Mouse (Mus musculus): ENCODE measurements around the gene Net1.
A peak's percentile ranks its signal among the peaks of the same experiment; 100 is the strongest.
"Not testable (repeated sequence)": the region's sequence is repeated elsewhere in the genome, so short reads cannot be mapped to it uniquely, and the experiment has no call there.

Gene Net1

GRCm38 (mm10) chr13:3890061-3890460, 28.0 kb downstream of the Net1 start:
- no peak for DNase-seq (ENCODE audit: low spot score)

GRCm38 (mm10) chr13:3889111-3889510, 28.9 kb downstream of the Net1 start:
- DNase-seq (ENCODE audit: low spot score): no peak

GRCm38 (mm10) chr13:3886663-3887062, 31.4 kb downstream of the Net1 start:
- DNase-seq (ENCODE audit: low spot score): no peak

DNA sequence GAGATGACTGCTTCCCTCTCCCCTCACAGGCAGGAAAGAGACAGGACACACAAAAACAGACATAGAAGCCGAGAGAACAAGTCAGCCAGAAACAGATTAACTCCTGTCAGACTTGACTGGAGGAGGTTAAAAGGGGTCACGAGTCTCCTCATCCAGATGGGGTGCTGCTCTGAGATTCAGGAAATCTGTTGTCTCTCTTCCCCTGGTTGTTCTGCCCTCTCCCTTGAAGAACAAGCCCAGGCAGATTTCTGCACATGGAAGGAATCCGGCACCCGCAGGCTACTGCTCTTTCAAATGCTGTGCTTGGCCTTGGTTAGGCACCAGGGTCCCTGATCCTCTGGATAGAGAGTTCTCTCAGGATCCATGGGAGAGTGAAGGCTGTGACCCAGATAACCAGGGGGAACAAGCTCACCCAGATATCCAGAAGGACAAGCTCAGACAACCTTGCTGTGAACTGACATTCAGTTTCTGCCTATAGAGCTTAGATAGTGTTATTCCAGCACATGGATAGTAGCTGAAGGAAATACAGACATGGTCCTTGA, 40.3 kb downstream of the Net1 start:
- DNase-seq (ENCODE audit: low spot score): peak; percentile 51

GRCm38 (mm10) chr13:3877185-3877584, 40.8 kb downstream of the Net1 start:
- no peak for DNase-seq (ENCODE audit: low spot score)

- DNase-seq (ENCODE audit: low spot score): no peak
These were observed 41.6 kb downstream of the Net1 start for GRCm38 (mm10) chr13:3876448-3876847.

- no peak for DNase-seq (ENCODE audit: low spot score)
These were observed 45.2 kb downstream of the Net1 start for GRCm38 (mm10) chr13:3872832-3873231.

DNA sequence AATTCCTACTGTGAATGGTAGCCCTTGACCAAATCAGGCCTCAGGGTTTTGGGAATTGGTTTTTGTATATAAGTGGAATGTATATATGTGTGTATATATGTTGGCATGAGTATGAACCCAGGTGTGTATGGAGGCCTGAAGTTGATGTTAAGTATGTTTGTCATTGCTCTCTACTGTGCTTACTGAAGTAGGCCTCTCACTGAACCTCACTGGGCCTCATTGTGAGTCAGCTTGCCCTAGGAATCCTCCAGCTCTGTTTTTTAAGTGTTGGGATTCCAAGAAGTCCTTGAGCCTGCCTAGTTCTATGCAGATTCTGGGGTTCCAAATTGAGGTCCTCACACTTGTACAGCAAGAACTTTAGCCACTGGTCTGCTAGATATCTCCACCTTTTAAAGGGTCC, 48.1 kb downstream of the Net1 start:
- no peak for DNase-seq (ENCODE audit: low spot score)

GRCm38 (mm10) chr13:3867158-3867557, 50.9 kb downstream of the Net1 start:
- no peak for DNase-seq (ENCODE audit: low spot score)

GRCm38 (mm10) chr13:3866355-3867052, 51.5 kb downstream of the Net1 start:
- DNase-seq (ENCODE audit: low spot score): no peak

DNA sequence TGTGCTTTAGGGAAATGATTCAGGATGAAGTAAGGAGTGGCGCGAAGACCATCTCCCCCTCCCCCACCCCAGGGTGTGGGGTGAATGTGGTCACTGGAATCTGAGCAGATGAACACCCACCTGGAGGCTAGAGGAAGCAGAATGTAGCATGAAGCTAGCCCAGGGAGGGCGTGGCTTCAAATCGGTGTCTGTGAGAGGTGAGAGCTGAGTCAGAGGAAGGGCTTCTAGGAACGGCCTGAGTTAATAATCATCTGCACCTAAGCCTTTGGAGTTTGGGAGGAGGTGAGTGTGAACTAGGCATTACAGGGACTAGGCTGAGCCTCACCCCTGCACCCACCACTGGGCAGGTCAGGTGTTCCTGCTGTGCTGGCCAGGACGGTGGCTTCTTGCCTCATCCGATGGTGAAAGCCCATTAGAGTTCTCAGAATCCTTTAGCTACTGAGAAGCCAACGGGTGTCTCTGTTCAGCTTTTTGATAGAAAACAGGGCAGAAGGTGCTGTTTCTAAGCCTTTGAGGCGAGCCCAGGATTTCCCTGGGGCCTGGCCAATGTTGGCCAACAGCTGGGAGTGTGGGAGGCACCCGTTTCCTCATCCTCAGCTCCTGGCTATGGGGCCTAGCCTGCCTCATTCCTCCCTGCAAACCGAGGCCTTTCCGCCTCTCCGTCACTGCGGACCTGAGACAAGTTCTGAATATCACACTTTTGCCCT, 52.2 kb downstream of the Net1 start:
- no peak for DNase-seq (ENCODE audit: low spot score)

DNA sequence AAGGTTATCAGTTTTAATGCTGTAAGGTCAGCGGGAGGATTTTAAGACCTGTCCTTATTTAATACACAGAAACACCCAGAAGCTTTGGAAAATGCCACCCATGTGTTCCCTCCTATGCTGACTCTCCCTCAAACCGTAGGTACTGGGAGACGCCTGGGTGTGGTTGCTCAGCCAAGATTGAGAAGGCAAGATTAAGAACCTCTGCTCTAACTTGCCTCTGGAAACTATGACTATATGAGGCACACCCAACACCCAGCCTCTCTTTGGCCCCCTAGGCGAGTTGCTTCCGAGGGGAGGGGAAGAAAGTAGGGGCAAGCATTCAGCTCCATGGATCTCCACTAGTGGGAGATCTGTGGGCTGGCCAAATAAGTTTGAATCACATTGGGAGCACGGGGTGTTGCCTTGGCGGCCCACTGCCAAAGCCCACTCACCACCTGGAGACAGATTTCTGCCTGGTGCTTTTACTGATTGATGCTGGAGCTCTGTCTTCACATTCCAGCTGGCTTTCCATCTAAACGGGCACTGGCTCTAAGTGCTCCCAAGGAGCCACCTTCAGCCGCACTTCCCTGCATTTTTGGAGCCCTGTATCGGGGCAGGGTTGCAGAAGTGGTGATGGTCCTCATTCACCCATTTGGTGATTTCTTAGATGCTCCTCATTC, 55.0 kb downstream of the Net1 start:
- no peak for DNase-seq (ENCODE audit: low spot score)

GRCm38 (mm10) chr13:3862325-3862724, 55.7 kb downstream of the Net1 start:
- no peak for DNase-seq (ENCODE audit: low spot score)

DNA sequence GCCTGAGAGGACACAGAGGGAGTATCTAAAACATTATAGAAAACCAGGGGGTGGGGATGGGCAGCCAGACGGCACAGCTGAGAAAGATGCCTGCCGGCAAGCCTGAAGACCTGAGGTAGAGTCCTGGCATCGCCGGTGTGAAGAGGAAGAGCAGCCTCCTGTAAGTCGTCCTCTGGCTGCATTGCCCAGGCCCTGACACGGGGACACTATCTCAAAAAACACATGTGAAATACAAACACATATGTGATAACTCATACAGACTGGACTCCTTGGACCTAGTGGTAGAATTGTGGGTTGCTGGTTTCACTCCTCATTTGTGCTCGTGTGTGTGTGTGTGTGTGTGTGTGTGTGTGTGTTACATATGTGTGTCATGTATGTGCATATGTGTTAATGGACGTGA, 56.8 kb downstream of the Net1 start:
- DNase-seq (ENCODE audit: low spot score): no peak

GRCm38 (mm10) chr13:3856252-3856651, 61.8 kb downstream of the Net1 start:
- no peak for DNase-seq (ENCODE audit: low spot score)

DNA sequence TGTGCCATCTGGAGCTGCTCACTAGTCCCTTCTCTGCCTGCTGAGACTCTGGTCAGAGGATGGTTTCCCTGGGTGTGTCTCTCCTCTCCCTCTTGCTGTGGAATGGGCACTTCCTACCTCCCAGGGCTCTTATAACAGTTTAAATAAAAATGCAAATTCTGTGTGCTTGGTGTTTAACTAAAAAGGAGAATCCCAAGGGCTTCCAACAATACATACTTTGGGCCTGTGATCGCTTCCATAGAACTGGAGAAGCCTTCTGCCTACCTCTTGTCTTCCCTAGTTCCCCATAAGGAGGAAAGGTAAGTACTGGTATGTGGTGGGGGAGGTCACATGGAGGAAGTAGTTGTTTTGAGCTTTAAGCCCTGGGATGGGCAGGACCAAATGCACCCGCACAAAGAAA, 63.2 kb downstream of the Net1 start:
- no peak for DNase-seq (ENCODE audit: low spot score)

- not testable (repeated sequence) for DNase-seq (ENCODE audit: low spot score)
These were observed 64.2 kb downstream of the Net1 start, which contains the start of gene Calm5 for GRCm38 (mm10) chr13:3853648-3854333. TSS of gene Calm5 (plus strand) at chr13:3854173.

DNA sequence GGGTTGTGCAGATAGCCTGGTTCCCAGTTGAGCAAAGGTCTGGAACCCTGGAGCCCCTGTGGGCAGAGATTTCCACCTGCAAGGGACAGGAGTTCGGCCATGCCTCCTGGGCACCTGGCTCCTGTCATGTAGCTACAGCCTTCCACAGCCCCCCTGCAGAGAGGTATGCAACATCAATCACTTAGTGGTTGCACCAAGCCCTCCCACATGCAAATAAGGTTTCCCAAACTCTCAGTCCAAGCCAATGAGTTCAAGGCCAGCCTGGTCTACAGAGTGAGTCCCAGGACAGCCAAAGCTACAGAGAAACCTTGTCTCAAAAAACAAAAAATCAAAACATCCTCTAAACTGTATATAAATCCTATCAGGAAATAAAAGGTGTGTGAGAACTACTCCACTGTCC, 67.7 kb downstream of the Net1 start:
- no peak for DNase-seq (ENCODE audit: low spot score)

GRCm38 (mm10) chr13:3840662-3841061, 77.4 kb downstream of the Net1 start:
- not testable (repeated sequence) for DNase-seq (ENCODE audit: low spot score)

DNA sequence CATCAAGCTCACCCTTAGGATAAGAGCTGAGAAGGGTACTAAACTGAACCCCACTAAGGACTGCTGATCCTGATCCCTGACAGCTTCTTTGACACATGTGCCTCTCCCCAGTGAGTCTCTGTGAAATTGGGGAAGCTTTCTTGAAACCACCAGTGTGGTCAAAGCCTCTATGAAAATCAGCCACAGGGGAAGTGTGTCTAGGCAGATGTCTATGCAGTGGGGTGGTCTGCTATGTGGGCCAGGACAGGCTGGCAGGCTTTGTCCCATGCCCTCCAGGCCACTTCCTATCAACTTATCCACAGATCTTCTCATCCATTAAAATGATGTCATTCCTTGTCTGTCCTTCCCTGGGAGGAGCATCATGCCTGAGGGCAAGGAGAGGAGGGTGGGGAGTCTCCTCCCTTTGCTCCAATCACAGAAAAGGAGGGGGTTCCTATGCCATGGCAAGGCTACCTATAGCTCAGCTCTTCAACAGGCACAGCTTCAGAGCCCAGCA, 80.7 kb downstream of the Net1 start, which contains the start of gene Calm4:
Gene Calm4, plus strand, starts transcription at position 446 of the 496 bp plus-strand sequence.
- not testable (repeated sequence) for DNase-seq (ENCODE audit: low spot score)

GRCm38 (mm10) chr13:3833644-3834043, 84.4 kb downstream of the Net1 start:
- DNase-seq (ENCODE audit: low spot score): not testable (repeated sequence)

DNA sequence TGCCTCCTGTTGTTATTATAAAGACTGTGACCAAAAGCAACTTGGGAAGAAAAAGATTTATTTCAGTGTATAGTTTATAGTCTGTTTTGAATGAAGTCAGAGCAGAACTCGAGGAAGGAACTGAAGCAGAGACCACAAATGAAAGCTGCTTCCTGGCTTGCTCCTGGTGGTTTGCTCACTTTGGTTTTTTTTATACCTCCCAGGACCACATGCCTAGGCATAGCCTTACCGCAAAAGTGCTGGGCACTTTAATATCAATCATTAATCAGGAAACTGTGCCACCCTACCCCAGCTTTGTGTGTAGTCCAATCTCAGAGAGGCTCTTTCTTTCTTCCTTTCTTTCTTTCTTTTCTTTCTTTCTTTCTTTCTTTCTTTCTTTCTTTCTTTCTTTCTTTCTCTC, 85.6 kb downstream of the Net1 start:
- DNase-seq (ENCODE audit: low spot score): no peak

All from retina, embryonic 14.5 days (tissue).